ENCODE assay signal across 8 mouse cellular contexts in genomic region chr4:107844971-107845370, GRCm38 (mm10). TPM values are rescaled to one million over a fixed set of nuclear protein-coding genes. Genes with fewer than 3 reads are reported as not detected.
A peak's percentile ranks its signal among the peaks of the same experiment; 100 is the strongest.
DNase-seq lines count a peak whose midpoint lies in the region; TF ChIP-seq lines count a peak whose summit lies in the region.

No protein-coding gene starts in this region.

- no peaks in the 10 kb centered on the region for H3K79me2 ChIP-seq in C2C12 (ENCODE audit: control insufficient read depth, insufficient read depth)

- peaks cover 12% of the 10 kb centered on the region for H3K36me3 ChIP-seq in C2C12 (ENCODE audit: control insufficient read depth, insufficient read depth)

- DNase-seq in R1 (ENCODE audit: low read depth, low spot score): peak; percentile 59
- DNase-seq in cerebellum, postnatal 36 days: peak; percentile 88 to 94
- DNase-seq in gastrocnemius, postnatal 14 days: peak; percentile 69
- peak; percentile 69 to 89 for DNase-seq in layer of hippocampus, adult 2 months (ENCODE audit: low spot score in 2 of 2)
- peak; percentile 82 for DNase-seq in lung, postnatal 36 days
- peak; percentile 56 for DNase-seq in right cerebral cortex, adult 18-20 months
- DNase-seq in urinary bladder, postnatal 25 days (ENCODE audit: low spot score): peak; percentile 76

- intact Hi-C loops in gastrocnemius, postnatal 14 days (cut with DNase I; ENCODE audit: low total_unique reads): no loop called here

- peak; percentile 86 for TF ChIP-seq CTCF in C2C12 (IDR thresholded peaks at IDR 0.05; ENCODE audit: control insufficient read depth, insufficient read depth, insufficient read length)
- peak; percentile 97 for TF ChIP-seq CTCF in layer of hippocampus, adult 2 months (conservative IDR thresholded peaks at IDR 0.05)

- no peak overlapping the region for H3ac ChIP-seq in C2C12 (ENCODE audit: control insufficient read depth, insufficient read length, low read depth)

- no peaks in the 10 kb centered on the region for H3K27me3 ChIP-seq in C2C12 (ENCODE audit: control insufficient read depth, insufficient read depth, insufficient read length)

- H3K27ac ChIP-seq in layer of hippocampus, adult 2 months: peak overlapping the region; percentile 59; the same call in 1 of the 2 replicates

- H3K79me3 ChIP-seq in C2C12 (ENCODE audit: low read depth): no peaks in the 10 kb centered on the region

- no peak overlapping the region for H3K4me3 ChIP-seq in C2C12 (ENCODE audit: insufficient read depth, poor library complexity, severe bottlenecking)
- no peak overlapping the region for H3K4me3 ChIP-seq in layer of hippocampus, adult 2 months

TF ChIP-seq in C2C12, 6 proteins besides CTCF, POLR2A, EP300 and RAD21:
- no peak for TF ChIP-seq MYOD1 (IDR thresholded peaks at IDR 0.05; ENCODE audit: control insufficient read depth, insufficient read length, low read depth)

RNA-seq across cellular contexts. Expression of gene Magoh, which starts 34.6 kb away (rescaled TPM):
- polyA plus RNA-seq in C2C12 (2012; fragmentation: generic; extraction: Trizol): 166 TPM
- total RNA-seq in gastrocnemius, postnatal 14 days (2021): 10 to 100 TPM; 25.9 to 33.0 TPM
- total RNA-seq in layer of hippocampus, adult 2 months (2021): 10 to 100 TPM; 35.4 to 40.0 TPM

RNA-seq across cellular contexts. Expression of gene Lrp8, which starts 42.9 kb away (rescaled TPM):
- polyA plus RNA-seq in C2C12 (2012; fragmentation: generic; extraction: Trizol): 8.3 TPM
- total RNA-seq in gastrocnemius, postnatal 14 days (2021): under 1 TPM; 0.25 to 0.51 TPM
- total RNA-seq in layer of hippocampus, adult 2 months (2021): 10 to 100 TPM; 84.3 to 98.5 TPM

RNA-seq across cellular contexts. Expression of gene 0610037L13Rik, which starts 44.6 kb away (rescaled TPM):
- 78.7 TPM for polyA plus RNA-seq in C2C12 (2012; fragmentation: generic; extraction: Trizol)
- total RNA-seq in gastrocnemius, postnatal 14 days (2021): 10 to 100 TPM; 52.8 to 60.5 TPM
- 10 to 100 TPM; 69.2 to 74.3 TPM for total RNA-seq in layer of hippocampus, adult 2 months (2021)

Comparison
In these comparisons a context has a peak if more than half of its experiments do, and no peak if none do; other contexts are left out.
1. RNA of gene Lrp8, which starts 42.9 kb away (total RNA-seq): 84.3 to 98.5 TPM in layer of hippocampus, adult 2 months; 0.25 to 0.51 TPM in gastrocnemius, postnatal 14 days; every median in the first group is over 10 times any median in the second.
2. Peak in every context shown above with its lines, with median percentiles within 50 percentile points of each other: DNase-seq.